Mouse (Mus musculus): ENCODE measurements at regions not wholly inside any gene's neighbourhood (a gene's known extent, or its start where the extent isn't known, plus 50 kb on each side); places are given as distances from the start of the nearest gene placed in this dataset.
"Not testable (repeated sequence)": the region's sequence is repeated elsewhere in the genome, so short reads cannot be mapped to it uniquely, and the experiment has no call there.

GRCm38 (mm10) chr3:49686182-49686895, 70.8 kb downstream of the Pcdh18 start:
- no peak for DNase-seq

DNA sequence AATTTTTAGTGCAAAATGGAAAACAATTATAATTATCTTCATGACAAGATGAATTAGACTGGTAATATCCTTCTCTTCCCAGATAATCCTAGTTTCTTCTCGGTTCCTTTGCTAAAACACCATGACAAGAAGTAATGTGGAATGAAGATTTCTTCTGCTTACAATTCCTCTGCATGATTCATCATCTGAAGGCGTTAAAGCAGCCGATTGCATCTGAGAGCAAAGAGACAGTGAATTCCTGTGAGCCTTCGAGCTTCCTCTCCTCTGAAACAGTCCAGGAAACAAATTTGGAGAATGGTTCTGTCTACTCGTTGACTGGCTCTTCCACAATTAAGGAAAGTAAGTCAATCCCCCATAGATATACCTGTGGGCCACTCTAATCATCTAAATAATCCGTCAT, 82.2 kb downstream of the Pcdh18 start:
- DNase-seq = no peak

DNA sequence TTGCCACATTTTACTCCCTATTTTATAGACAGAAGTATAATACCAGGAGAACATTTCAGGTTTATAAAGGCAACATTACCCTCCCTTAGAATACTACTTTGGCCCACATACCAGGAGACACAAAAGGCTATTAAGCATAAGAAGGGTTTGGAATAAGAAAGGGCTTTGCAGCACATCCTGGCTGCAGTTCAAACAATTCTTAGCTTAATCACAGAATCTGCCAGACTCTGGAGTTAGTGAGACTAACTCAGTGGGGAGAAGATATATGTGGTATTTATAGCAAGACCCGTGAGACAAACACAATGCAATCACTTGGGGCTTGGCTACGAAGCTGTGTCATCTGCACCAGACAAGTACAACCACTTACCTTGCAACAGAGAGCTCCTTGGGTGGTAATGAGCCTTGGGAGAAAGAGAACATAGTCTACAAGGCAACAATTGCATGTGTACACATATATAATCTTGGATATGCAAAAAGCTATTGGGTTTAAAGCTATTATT, 84.4 kb downstream of the Pcdh18 start:
- no peak for DNase-seq

DNA sequence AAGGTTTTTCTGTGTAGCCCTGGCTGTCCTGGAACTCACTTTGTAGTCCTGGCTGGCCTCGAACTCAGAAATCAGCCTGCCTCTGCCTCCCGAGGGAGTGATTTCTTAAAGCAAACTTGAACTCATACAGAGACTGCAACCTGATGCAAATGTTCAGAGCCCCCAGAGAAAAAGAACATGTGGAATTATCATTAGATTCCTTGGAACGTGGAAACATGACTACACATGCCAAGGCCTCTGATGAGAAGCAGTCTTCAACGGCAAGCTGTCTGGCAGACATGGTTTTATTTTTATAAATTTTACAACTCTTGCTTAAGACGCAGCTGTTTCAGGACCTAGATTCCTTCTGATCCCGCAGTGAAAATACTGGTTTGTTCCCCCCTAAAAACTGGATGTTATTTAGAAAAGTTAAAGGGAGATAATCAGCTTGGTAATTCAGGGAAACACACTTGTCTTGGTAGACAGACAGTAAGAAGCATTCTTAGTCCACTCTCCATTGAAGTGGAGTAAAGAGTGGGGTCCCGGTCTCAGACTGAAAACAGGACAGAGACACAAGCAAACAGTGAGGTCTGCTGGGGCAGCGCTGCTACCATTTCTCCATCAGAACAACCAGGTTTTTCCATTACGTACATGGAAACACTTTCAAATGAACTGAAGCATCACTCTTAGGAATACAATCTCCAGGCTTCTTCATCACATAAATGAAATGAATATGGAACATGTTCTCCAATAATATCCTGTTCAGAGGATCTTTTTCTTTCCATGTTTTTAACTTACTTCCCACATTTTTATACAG, 89.4 kb downstream of the Pcdh18 start:
- DNase-seq = no peak

- no peak for DNase-seq
Observed at GRCm38 (mm10) chr3:49666516-49666915, 90.6 kb downstream of the Pcdh18 start.

GRCm38 (mm10) chr3:49648895-49649175, 108.3 kb downstream of the Pcdh18 start:
- no peak for DNase-seq

GRCm38 (mm10) chr3:49648040-49648894, 108.9 kb downstream of the Pcdh18 start:
- DNase-seq = no peak

DNA sequence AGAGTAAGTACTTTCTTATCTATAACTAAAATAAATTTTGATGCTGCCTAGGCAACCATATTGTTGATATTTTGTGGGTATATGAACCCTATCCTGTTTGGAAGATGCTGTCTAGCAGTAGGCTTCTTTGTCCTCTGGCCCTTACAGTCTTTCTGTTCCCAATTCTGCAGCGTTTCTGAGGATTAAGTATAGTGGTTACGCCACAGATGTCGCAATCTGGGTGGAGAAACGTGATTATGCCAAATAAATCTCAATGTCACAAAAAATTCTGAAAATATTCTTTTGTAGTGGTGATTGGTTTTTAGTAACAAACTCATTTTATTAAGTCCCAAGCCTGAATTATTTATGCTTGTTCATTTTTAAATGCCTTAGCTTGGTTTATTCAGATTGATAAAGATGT, 112.1 kb downstream of the Pcdh18 start:
- no peak for DNase-seq

DNA sequence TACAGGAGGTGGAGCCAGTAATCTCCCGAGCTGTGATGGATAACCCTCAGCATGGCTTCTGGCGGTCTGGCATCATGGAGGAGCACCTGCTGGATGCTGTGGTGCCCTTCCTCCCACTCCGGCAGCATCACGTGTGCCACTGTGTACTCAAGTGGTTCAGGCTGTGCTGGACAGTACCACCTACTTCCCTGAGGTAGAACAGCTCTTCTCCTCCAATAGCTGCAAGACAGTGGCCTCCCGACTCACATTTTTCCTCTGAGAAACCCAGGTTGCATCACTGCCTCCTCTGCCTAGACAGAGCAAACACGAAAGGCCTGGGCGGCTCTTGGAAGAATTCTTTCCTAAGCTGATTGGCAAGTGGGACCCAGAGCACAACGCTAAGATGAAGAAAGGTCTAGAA, 113.3 kb downstream of the Pcdh18 start:
- no peak for DNase-seq

DNA sequence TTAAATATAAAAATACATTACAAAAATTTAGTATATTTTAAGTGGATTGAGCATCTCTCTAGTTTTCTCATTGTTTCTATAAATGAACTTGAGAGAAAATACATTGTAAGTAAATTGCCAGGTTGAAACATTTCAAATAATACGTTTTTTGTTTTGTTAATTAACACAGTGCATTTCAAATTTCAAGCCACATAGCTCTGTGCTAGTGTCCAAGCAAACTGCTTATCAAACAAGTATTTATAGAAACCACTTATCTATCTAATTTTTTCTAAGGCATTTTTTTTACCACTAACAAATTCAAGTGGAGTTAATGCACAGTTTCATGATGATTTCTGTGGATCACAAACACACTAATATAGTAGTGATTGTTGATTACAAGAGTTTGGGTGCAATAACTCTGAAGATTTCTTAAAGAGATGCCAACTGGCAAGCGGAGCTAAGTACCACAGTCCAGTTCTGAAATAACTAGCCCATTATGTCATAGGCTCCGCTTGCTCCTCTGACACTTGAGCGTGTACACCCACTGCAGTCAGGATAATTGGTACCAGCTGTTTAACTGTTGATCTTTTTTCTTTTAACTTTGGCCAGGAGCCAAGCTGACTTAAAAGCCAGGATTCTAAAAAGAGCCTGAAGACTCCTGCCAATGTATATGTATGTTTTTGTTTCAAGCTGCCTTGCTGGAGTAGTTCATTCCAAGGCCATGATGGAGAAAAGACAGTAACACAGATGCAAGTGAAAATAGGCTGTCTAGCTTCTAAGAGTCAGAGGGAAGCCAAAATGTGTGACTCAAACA, 115.0 kb downstream of the Pcdh18 start:
- peak; percentile 4 for DNase-seq

- DNase-seq = no peak
Observed at GRCm38 (mm10) chr3:49641411-49641810, 115.7 kb downstream of the Pcdh18 start.

DNA sequence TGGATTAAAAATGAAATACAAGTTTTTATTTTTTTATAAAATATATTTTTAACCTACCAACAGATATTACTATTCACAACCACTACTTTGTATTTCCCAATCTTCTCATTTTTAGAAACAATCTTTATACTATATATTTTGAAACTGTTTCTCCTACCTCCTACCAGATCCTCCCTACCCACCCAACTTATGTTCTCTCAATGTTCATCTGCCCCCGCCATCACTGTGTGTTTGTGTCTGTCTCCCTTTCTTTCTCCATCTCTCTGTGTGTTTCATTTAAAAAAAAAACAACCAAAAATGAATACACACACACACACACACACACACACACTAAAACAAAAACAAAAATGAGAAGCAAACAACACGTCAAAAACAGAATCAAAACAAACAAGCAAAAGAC, 118.5 kb downstream of the Pcdh18 start:
- DNase-seq = no peak

DNA sequence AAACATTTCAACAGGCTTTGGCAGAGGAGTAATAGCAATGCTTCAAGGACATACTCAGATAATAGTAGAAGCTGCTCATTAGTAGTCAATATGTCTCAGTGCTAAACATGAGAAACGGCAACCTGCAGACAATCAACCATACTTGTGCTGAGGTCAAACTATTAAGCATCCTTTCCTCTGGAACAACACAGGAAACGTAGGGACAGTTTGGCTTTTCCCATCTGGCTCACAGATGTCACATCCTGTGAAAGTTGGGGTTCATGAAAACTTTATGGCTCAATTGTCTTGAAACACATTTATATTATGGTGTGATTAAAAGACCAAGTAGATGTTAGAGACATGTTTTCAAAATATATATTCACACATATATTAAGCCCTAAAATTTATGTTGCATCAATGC, 120.4 kb downstream of the Pcdh18 start:
- no peak for DNase-seq

GRCm38 (mm10) chr3:49592706-49593451, 164.2 kb downstream of the Pcdh18 start:
- DNase-seq = no peak

DNA sequence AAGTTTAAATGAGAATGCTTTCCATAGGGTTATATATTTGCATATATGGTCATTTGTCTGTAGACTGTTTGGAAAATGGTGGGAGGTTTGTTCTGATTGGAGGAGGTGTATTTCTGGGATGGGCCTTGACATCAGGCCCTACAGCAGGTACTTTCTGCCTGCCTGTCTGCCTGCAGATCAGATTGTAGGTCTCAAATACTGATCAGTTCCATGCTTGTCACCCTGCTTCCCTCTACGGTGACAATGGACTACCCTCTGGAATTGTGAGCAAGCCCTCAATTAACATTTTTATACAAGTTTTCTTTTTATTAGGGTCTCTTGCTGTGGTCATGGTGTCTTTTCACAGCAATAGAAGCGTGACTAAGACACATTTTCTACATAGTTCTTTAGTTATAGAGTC, 166.9 kb downstream of the Pcdh18 start:
- DNase-seq = no peak

GRCm38 (mm10) chr3:49586531-49587168, 170.5 kb downstream of the Pcdh18 start:
- DNase-seq = no peak

DNA sequence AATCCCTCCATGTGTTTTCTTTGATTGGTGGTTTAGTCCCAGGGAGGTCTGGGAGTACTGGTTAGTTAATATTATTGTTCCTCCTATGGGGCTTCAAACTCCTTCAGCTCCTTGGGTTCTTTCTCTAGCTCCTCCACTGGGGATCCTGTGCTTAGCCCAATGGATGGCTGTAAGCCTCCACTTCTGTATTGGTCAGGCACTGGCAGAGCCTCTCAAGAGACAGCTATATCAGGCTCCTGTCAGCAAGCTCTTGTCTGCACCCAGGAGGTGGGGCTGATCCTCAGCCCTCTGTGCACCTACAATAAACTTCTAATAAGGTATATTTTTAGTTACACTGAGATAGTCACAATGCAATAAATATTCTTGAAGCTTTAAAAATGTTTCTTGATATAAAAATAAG, 171.2 kb downstream of the Pcdh18 start:
- not testable (repeated sequence) for DNase-seq

DNA sequence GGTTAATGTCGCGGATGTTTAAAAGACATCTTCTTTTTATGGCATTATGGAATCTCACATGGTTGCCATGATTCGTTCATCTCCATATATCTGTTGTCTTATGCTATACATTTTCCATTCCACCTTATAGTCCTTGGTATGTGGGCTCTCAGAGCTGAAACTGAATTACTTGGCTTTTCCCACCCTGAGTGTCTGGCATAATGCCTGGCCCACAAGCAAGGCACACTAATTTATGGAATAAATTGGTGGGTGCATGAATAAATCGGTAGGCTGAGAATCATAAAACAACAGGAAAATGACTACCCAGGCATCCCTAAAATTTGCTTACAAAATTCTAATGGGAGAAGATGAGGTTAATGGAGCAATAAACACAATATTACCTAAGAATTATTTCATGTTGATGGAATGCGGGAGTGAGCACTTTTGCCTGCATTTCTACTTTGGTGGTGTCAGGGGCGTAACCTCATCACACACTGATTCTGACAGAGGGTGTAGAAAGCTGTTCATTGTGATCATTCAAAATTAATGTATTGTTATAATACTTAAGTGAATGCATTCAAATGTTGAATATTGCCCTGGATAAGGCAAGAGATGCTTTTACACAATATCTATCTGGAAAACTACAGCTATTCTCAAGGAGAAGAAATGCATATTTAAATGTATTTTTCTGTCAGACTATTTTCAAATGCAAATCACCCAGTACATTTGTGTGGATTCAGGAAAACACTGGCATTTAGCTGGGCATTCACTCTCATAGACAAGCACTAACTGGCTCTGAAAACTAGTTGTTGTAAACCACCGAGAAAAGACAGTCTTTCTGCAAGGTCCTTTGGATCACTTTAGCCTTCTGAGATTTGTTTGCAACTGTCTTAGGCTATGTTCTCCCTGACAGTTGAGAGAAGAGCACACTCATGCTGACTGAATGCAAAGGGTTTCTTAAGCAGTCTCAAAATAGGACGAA, 190.1 kb downstream of the Pcdh18 start:
- DNase-seq = no peak

GRCm38 (mm10) chr3:49527642-49528041, 229.5 kb downstream of the Pcdh18 start:
- no peak for DNase-seq

GRCm38 (mm10) chr3:49520088-49520487, 237.0 kb downstream of the Pcdh18 start:
- no peak for DNase-seq

All from right cerebral cortex, postnatal 14 days (tissue).